Mouse (Mus musculus): ENCODE results near the gene Bicral. TPM values are rescaled to one million over a fixed set of nuclear protein-coding genes. Genes with fewer than 3 reads are reported as not detected.

Gene Bicral
- polyA plus RNA-seq, 1 experiment from 2014 or later: 5.2 TPM

- ATAC-seq (ENCODE audit: low FRiP score, low TSS enrichment): no peak
- H3K36me3 ChIP-seq (ENCODE audit: control insufficient read depth, insufficient read depth, low read length): peaks cover 19% of the 10 kb centered on the region; the same call in 1 of the 2 replicates
- no peaks in the 10 kb centered on the region for H3K27me3 ChIP-seq (ENCODE audit: control insufficient read depth, insufficient read depth, low read length)
Measured at GRCm38 (mm10) chr17:46823091-46823490, 35.2 kb downstream of the Bicral start.

GRCm38 (mm10) chr17:46820628-46821027 lies 37.7 kb downstream of the Bicral start:
- H3K27me3 ChIP-seq (ENCODE audit: control insufficient read depth, insufficient read depth, low read length): no peaks in the 10 kb centered on the region
- H3K36me3 ChIP-seq (ENCODE audit: control insufficient read depth, insufficient read depth, low read length): peaks cover 17% of the 10 kb centered on the region; the same call in 1 of the 2 replicates
- no peaks in the 10 kb centered on the region for H3K9me3 ChIP-seq (ENCODE audit: control insufficient read depth, low read length)
- H3K4me2 ChIP-seq (replicated peaks; ENCODE audit: low read depth, low read length): no peak overlapping the region
- no peaks in the 10 kb centered on the region for H3K4me1 ChIP-seq (ENCODE audit: control insufficient read depth, insufficient read depth, low read length)
- WGBS: 92% methylated on average over 7 of the region's 7 CpGs
- H3K27ac ChIP-seq (ENCODE audit: low read depth, low read length): no peak overlapping the region
- no peak for ATAC-seq (ENCODE audit: low FRiP score, low TSS enrichment)
- no peak overlapping the region for H3K9ac ChIP-seq (ENCODE audit: low read depth, low read length)
- H3K4me3 ChIP-seq (ENCODE audit: low read length): no peak overlapping the region

More at GRCm38 (mm10) chr17:46823091-46823490, 35.2 kb downstream of the Bicral start:
- Histone ChIP-seq H3K9me3 (ENCODE audit: control insufficient read depth, low read length) (no peaks in the 10 kb centered on the region), H3K4me2 (replicated peaks; ENCODE audit: low read depth, low read length) (no peak overlapping the region), H3K4me1 (ENCODE audit: control insufficient read depth, insufficient read depth, low read length) (no peaks in the 10 kb centered on the region), H3K27ac (ENCODE audit: low read depth, low read length) (no peak overlapping the region), H3K9ac (ENCODE audit: low read depth, low read length) (no peak overlapping the region), H3K4me3 (ENCODE audit: low read length) (no peak overlapping the region)
- 96% methylated on average over 8 of the region's 8 CpGs for WGBS

- H3K4me1 ChIP-seq (ENCODE audit: control insufficient read depth, insufficient read depth, low read length): no peaks in the 10 kb centered on the region
- H3K27ac ChIP-seq (ENCODE audit: low read depth, low read length): no peak overlapping the region
- no peaks in the 10 kb centered on the region for H3K9me3 ChIP-seq (ENCODE audit: control insufficient read depth, low read length)
- H3K27me3 ChIP-seq (ENCODE audit: control insufficient read depth, insufficient read depth, low read length): no peaks in the 10 kb centered on the region
- no peak overlapping the region for H3K4me3 ChIP-seq (ENCODE audit: low read length)
- WGBS: 89% methylated on average over 12 of the region's 12 CpGs
- no peak overlapping the region for H3K9ac ChIP-seq (ENCODE audit: low read depth, low read length)
- peaks cover 3% of the 10 kb centered on the region; the same call in 1 of the 2 replicates for H3K36me3 ChIP-seq (ENCODE audit: control insufficient read depth, insufficient read depth, low read length)
- ATAC-seq (ENCODE audit: low FRiP score, low TSS enrichment): no peak
- H3K4me2 ChIP-seq (replicated peaks; ENCODE audit: low read depth, low read length): no peak overlapping the region
Measured at GRCm38 (mm10) chr17:46817734-46818158, 40.5 kb downstream of the Bicral start.

- WGBS: 62% methylated on average over 13 of the region's 13 CpGs
- no peak overlapping the region for H3K4me3 ChIP-seq (ENCODE audit: low read length)
- no peak for ATAC-seq (ENCODE audit: low FRiP score, low TSS enrichment)
- no peaks in the 10 kb centered on the region for H3K27me3 ChIP-seq (ENCODE audit: control insufficient read depth, insufficient read depth, low read length)
- H3K36me3 ChIP-seq (ENCODE audit: control insufficient read depth, insufficient read depth, low read length): peaks cover 13% of the 10 kb centered on the region; the same call in 1 of the 2 replicates
- no peaks in the 10 kb centered on the region for H3K4me1 ChIP-seq (ENCODE audit: control insufficient read depth, insufficient read depth, low read length)
- no peaks in the 10 kb centered on the region for H3K9me3 ChIP-seq (ENCODE audit: control insufficient read depth, low read length)
- H3K27ac ChIP-seq (ENCODE audit: low read depth, low read length): no peak overlapping the region
- no peak overlapping the region for H3K9ac ChIP-seq (ENCODE audit: low read depth, low read length)
- no peak overlapping the region for H3K4me2 ChIP-seq (replicated peaks; ENCODE audit: low read depth, low read length)
Measured at GRCm38 (mm10) chr17:46816306-46816705, 42.0 kb downstream of the Bicral start.

GRCm38 (mm10) chr17:46814497-46814896 lies 43.8 kb downstream of the Bicral start:
- Histone ChIP-seq H3K4me3 (ENCODE audit: low read length) (no peak overlapping the region), H3K9me3 (ENCODE audit: control insufficient read depth, low read length) (no peaks in the 10 kb centered on the region), H3K9ac (ENCODE audit: low read depth, low read length) (no peak overlapping the region), H3K4me2 (replicated peaks; ENCODE audit: low read depth, low read length) (no peak overlapping the region), H3K27ac (ENCODE audit: low read depth, low read length) (no peak overlapping the region), H3K4me1 (ENCODE audit: control insufficient read depth, insufficient read depth, low read length) (no peaks in the 10 kb centered on the region), H3K27me3 (ENCODE audit: control insufficient read depth, insufficient read depth, low read length) (no peaks in the 10 kb centered on the region), H3K36me3 (ENCODE audit: control insufficient read depth, insufficient read depth, low read length) (peaks cover 18% of the 10 kb centered on the region; the same call in 1 of the 2 replicates)
- ATAC-seq (ENCODE audit: low FRiP score, low TSS enrichment): no peak
- 95% methylated on average over 6 of the region's 6 CpGs for WGBS

- no peaks in the 10 kb centered on the region for H3K27me3 ChIP-seq (ENCODE audit: control insufficient read depth, insufficient read depth, low read length)
- H3K27ac ChIP-seq (ENCODE audit: low read depth, low read length): no peak overlapping the region
- no peak overlapping the region for H3K4me2 ChIP-seq (replicated peaks; ENCODE audit: low read depth, low read length)
- no peak overlapping the region for H3K9ac ChIP-seq (ENCODE audit: low read depth, low read length)
- ATAC-seq (ENCODE audit: low FRiP score, low TSS enrichment): no peak
- WGBS: 85% methylated on average over 8 of the region's 8 CpGs
- H3K4me1 ChIP-seq (ENCODE audit: control insufficient read depth, insufficient read depth, low read length): no peaks in the 10 kb centered on the region
- H3K4me3 ChIP-seq (ENCODE audit: low read length): no peak overlapping the region
- no peaks in the 10 kb centered on the region for H3K9me3 ChIP-seq (ENCODE audit: control insufficient read depth, low read length)
- H3K36me3 ChIP-seq (ENCODE audit: control insufficient read depth, insufficient read depth, low read length): peaks cover 23% of the 10 kb centered on the region; the same call in 1 of the 2 replicates
Measured at GRCm38 (mm10) chr17:46813637-46814036, 44.6 kb downstream of the Bicral start.

GRCm38 (mm10) chr17:46812442-46812841 lies 45.8 kb downstream of the Bicral start:
- no peak overlapping the region for H3K4me2 ChIP-seq (replicated peaks; ENCODE audit: low read depth, low read length)
- H3K36me3 ChIP-seq (ENCODE audit: control insufficient read depth, insufficient read depth, low read length): peaks cover 31% of the 10 kb centered on the region
- H3K27ac ChIP-seq (ENCODE audit: low read depth, low read length): no peak overlapping the region
- no peak overlapping the region for H3K4me3 ChIP-seq (ENCODE audit: low read length)
- no peak overlapping the region for H3K9ac ChIP-seq (ENCODE audit: low read depth, low read length)
- no peak for ATAC-seq (ENCODE audit: low FRiP score, low TSS enrichment)
- H3K27me3 ChIP-seq (ENCODE audit: control insufficient read depth, insufficient read depth, low read length): no peaks in the 10 kb centered on the region
- no peaks in the 10 kb centered on the region for H3K9me3 ChIP-seq (ENCODE audit: control insufficient read depth, low read length)
- WGBS: 91% methylated on average over 1 of the region's 1 CpGs
- no peaks in the 10 kb centered on the region for H3K4me1 ChIP-seq (ENCODE audit: control insufficient read depth, insufficient read depth, low read length)

- peaks cover 41% of the 10 kb centered on the region for H3K36me3 ChIP-seq (ENCODE audit: control insufficient read depth, insufficient read depth, low read length)
- H3K27me3 ChIP-seq (ENCODE audit: control insufficient read depth, insufficient read depth, low read length): no peaks in the 10 kb centered on the region
- H3K9me3 ChIP-seq (ENCODE audit: control insufficient read depth, low read length): no peaks in the 10 kb centered on the region
- H3K9ac ChIP-seq (ENCODE audit: low read depth, low read length): no peak overlapping the region
- H3K4me3 ChIP-seq (ENCODE audit: low read length): no peak overlapping the region
- no peaks in the 10 kb centered on the region for H3K4me1 ChIP-seq (ENCODE audit: control insufficient read depth, insufficient read depth, low read length)
- no peak overlapping the region for H3K27ac ChIP-seq (ENCODE audit: low read depth, low read length)
- 87% methylated on average over 3 of the region's 3 CpGs for WGBS
- no peak overlapping the region for H3K4me2 ChIP-seq (replicated peaks; ENCODE audit: low read depth, low read length)
- ATAC-seq (ENCODE audit: low FRiP score, low TSS enrichment): no peak
Measured at GRCm38 (mm10) chr17:46810672-46811071, 47.6 kb downstream of the Bicral start.

- 88% methylated on average over 6 of the region's 6 CpGs for WGBS
- no peak overlapping the region for H3K4me2 ChIP-seq (replicated peaks; ENCODE audit: low read depth, low read length)
- no peak overlapping the region for H3K9ac ChIP-seq (ENCODE audit: low read depth, low read length)
- ATAC-seq (ENCODE audit: low FRiP score, low TSS enrichment): no peak
- peaks cover 41% of the 10 kb centered on the region for H3K36me3 ChIP-seq (ENCODE audit: control insufficient read depth, insufficient read depth, low read length)
- H3K27me3 ChIP-seq (ENCODE audit: control insufficient read depth, insufficient read depth, low read length): no peaks in the 10 kb centered on the region
- no peak overlapping the region for H3K27ac ChIP-seq (ENCODE audit: low read depth, low read length)
- H3K4me3 ChIP-seq (ENCODE audit: low read length): no peak overlapping the region
- no peaks in the 10 kb centered on the region for H3K9me3 ChIP-seq (ENCODE audit: control insufficient read depth, low read length)
- no peaks in the 10 kb centered on the region for H3K4me1 ChIP-seq (ENCODE audit: control insufficient read depth, insufficient read depth, low read length)
Measured at GRCm38 (mm10) chr17:46809131-46809830, 49.0 kb downstream of the Bicral start.
